Mouse (Mus musculus) lung, postnatal 25 days (tissue): ENCODE data around the gene Bsdc1.

ENCODE experiments used
- DNase-seq: peaks from one replicate; pipeline ENCODE4 v3.0.0; 2022; ENCODE audit warnings: low spot score

Bsdc1 gene

GRCm38 (mm10) chr4:129481090-129481489 is 19.7 kb downstream of the Bsdc1 start:
- DNase-seq, result no peak

- peak; percentile 66 for DNase-seq
Observed at GRCm38 (mm10) chr4:129490972-129491880, 29.8 kb downstream of the Bsdc1 start, which contains the start of the genes Tssk3 and Fam229a. Gene Tssk3, minus strand, starts transcription at chr4:129491022. Gene Fam229a, plus strand, starts transcription at chr4:129491190.

GRCm38 (mm10) chr4:129494681-129495080 is 33.3 kb downstream of the Bsdc1 start:
- no peak for DNase-seq

GRCm38 (mm10) chr4:129495672-129496562 is 34.5 kb downstream of the Bsdc1 start:
- peak; percentile 25 for DNase-seq

GRCm38 (mm10) chr4:129496631-129497030 is 35.2 kb downstream of the Bsdc1 start:
- peak; percentile 49 for DNase-seq

- DNase-seq, result no peak
Observed at GRCm38 (mm10) chr4:129498941-129499340, 37.6 kb downstream of the Bsdc1 start.

GRCm38 (mm10) chr4:129500017-129500416 is 38.6 kb downstream of the Bsdc1 start:
- DNase-seq, result no peak

GRCm38 (mm10) chr4:129500607-129501566 is 39.5 kb downstream of the Bsdc1 start:
- DNase-seq, result peak; percentile 92

GRCm38 (mm10) chr4:129502327-129502888 is 41.0 kb downstream of the Bsdc1 start:
- DNase-seq, result no peak

GRCm38 (mm10) chr4:129502901-129503444 is 41.6 kb downstream of the Bsdc1 start:
- no peak for DNase-seq

- no peak for DNase-seq
Observed at GRCm38 (mm10) chr4:129505511-129505910, 44.1 kb downstream of the Bsdc1 start.

GRCm38 (mm10) chr4:129507434-129508236 is 46.3 kb downstream of the Bsdc1 start:
- no peak for DNase-seq

- DNase-seq, result no peak
Observed at GRCm38 (mm10) chr4:129508237-129508515, 46.8 kb downstream of the Bsdc1 start.

GRCm38 (mm10) chr4:129508834-129509600 is 47.6 kb downstream of the Bsdc1 start:
- DNase-seq, result no peak

- no peak for DNase-seq
Observed at GRCm38 (mm10) chr4:129509650-129510049, 48.3 kb downstream of the Bsdc1 start.

GRCm38 (mm10) chr4:129510723-129511412 is 49.5 kb downstream of the Bsdc1 start:
- DNase-seq, result no peak

- DNase-seq, result no peak
Observed at GRCm38 (mm10) chr4:129511413-129512096, 50.2 kb downstream of the Bsdc1 start.
